Mouse (Mus musculus): ENCODE measurements around the gene Izumo1.

Izumo1 gene

GRCm38 (mm10) chr7:45617042-45617695 is 4.4 kb upstream of the Izumo1 start, which contains the start of gene Fut1:
Fut1 (plus strand) TSS chr7:45617289.
- no peak for DNase-seq (ENCODE audit: inconsistent age in 2 of 2, low spot score in 1 of 2)

GRCm38 (mm10) chr7:45618316-45618715 is 3.3 kb upstream of the Izumo1 start:
- DNase-seq (ENCODE audit: inconsistent age in 2 of 2, low spot score in 1 of 2) = no peak

- no peak for DNase-seq (ENCODE audit: inconsistent age in 2 of 2, low spot score in 1 of 2)
These were observed 2.0 kb upstream of the Izumo1 start for GRCm38 (mm10) chr7:45619592-45619991.

- no peak for DNase-seq (ENCODE audit: inconsistent age in 2 of 2, low spot score in 1 of 2)
These were observed 1.9 kb downstream of the Izumo1 start for GRCm38 (mm10) chr7:45623507-45623906.

- no peak for DNase-seq (ENCODE audit: inconsistent age in 2 of 2, low spot score in 1 of 2)
These were observed 3.1 kb downstream of the Izumo1 start for GRCm38 (mm10) chr7:45624718-45625117.

GRCm38 (mm10) chr7:45625481-45625880 is 3.9 kb downstream of the Izumo1 start:
- DNase-seq (ENCODE audit: inconsistent age in 2 of 2, low spot score in 1 of 2) = no peak

GRCm38 (mm10) chr7:45626571-45627076 is 5.0 kb downstream of the Izumo1 start:
- no peak for DNase-seq (ENCODE audit: inconsistent age in 2 of 2, low spot score in 1 of 2)

GRCm38 (mm10) chr7:45627261-45627660 is 5.7 kb downstream of the Izumo1 start, which contains the start of gene Rasip1:
Rasip1 (plus strand) TSS chr7:45627488.
- DNase-seq (ENCODE audit: inconsistent age in 2 of 2, low spot score in 1 of 2) = peak; percentile 65 to 73

GRCm38 (mm10) chr7:45628364-45629294 is 7.0 kb downstream of the Izumo1 start:
- peak; percentile 94 to 96 for DNase-seq (ENCODE audit: inconsistent age in 2 of 2, low spot score in 1 of 2)

GRCm38 (mm10) chr7:45630064-45630907 is 8.7 kb downstream of the Izumo1 start:
- DNase-seq (ENCODE audit: inconsistent age in 2 of 2, low spot score in 1 of 2) = no peak

GRCm38 (mm10) chr7:45632499-45632898 is 10.9 kb downstream of the Izumo1 start:
- peak in 1 of 2 experiments; percentile 41 for DNase-seq (ENCODE audit: inconsistent age in 2 of 2, low spot score in 1 of 2)

- DNase-seq (ENCODE audit: inconsistent age in 2 of 2, low spot score in 1 of 2) = peak in 1 of 2 experiments; percentile 70
These were observed 13.5 kb downstream of the Izumo1 start for GRCm38 (mm10) chr7:45634946-45635681.

GRCm38 (mm10) chr7:45635711-45636688 is 14.4 kb downstream of the Izumo1 start:
- DNase-seq (ENCODE audit: inconsistent age in 2 of 2, low spot score in 1 of 2) = peak; percentile 68 to 87

- DNase-seq (ENCODE audit: inconsistent age in 2 of 2, low spot score in 1 of 2) = peak in 1 of 2 experiments; percentile 43
These were observed 16.1 kb downstream of the Izumo1 start for GRCm38 (mm10) chr7:45637710-45638109.

- DNase-seq (ENCODE audit: inconsistent age in 2 of 2, low spot score in 1 of 2) = peak; percentile 95 to 96
These were observed 17.2 kb downstream of the Izumo1 start for GRCm38 (mm10) chr7:45638623-45639401.

- DNase-seq (ENCODE audit: inconsistent age in 2 of 2, low spot score in 1 of 2) = peak; percentile 42 to 56
These were observed 18.0 kb downstream of the Izumo1 start, which contains the start of gene Mamstr for GRCm38 (mm10) chr7:45639561-45640027. Mamstr (plus strand) TSS chr7:45639977.

GRCm38 (mm10) chr7:45640191-45640957 is 18.8 kb downstream of the Izumo1 start:
- DNase-seq (ENCODE audit: inconsistent age in 2 of 2, low spot score in 1 of 2) = peak in 1 of 2 experiments; percentile 63
